Mouse (Mus musculus): ENCODE data around the gene Grin2b.

Grin2b gene

DNA sequence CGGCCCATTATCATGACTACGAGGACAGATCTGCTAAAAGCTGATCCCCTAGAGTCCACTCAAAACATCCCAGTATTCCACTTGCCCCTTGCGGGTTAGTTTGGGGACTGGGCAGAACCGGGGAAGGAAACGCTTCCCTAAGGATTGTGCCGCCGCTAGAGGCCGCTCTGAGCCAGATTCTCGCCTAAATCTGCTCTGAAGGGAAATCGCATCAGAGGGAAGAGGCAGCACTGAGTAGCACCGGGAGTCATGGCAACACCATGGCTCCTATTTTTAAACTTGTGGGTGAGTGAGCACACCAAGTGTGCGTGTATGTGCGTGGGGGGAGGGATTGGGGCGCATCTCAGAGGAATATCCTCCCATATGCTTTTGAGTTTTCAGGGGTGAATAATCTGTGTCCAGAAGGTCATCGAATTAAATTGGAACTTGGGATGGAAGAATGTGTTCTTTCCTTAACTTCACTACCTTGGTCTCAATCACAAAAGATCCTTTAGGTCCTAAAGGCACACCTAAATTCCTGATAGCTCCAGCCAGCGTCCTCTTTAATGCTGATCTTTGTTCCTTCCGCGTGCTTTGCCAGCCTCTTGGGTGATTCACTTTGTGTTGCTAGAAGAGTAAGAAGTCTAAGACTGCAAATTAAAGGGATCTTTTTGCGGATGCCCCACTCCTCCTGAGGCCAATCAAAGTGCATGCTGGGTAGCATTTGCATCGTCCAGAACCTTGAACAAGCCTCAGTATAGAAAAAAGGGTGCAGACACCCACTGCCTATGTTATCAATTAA is 265.6 kb downstream of the Grin2b start:
- in situ Hi-C loops (cut with MboI; ENCODE audit: unreplicated experiment in 2 of 2): no loop called here

GRCm38 (mm10) chr6:135907137-135907536 is 266.2 kb downstream of the Grin2b start:
- in situ Hi-C loops (cut with MboI; ENCODE audit: unreplicated experiment in 2 of 2): no loop called here

GRCm38 (mm10) chr6:135904391-135904790 is 268.9 kb downstream of the Grin2b start:
- in situ Hi-C loops (cut with MboI; ENCODE audit: unreplicated experiment in 2 of 2): no loop called here

DNA sequence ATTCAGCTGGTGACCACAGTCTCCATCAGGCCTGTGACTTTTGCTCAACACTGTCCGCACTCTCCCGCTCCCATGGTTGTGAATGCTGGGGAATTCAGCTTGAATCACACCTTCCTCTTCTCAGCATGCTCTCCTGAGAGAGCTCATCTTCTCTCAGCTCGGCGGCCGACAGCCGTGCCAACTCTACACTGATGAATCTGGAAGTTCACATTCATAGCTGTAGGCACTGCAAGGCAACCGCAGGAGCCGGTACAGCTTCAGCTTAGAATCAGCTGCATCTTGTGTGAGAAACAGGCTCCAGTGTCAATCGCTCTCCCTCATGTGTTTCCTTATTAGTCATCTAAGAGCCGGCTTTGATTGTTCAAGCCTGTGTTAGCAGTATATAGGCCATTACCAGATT is 272.9 kb downstream of the Grin2b start:
- in situ Hi-C loops (cut with MboI; ENCODE audit: unreplicated experiment in 2 of 2): no loop called here

GRCm38 (mm10) chr6:135899225-135899624 is 274.1 kb downstream of the Grin2b start:
- in situ Hi-C loops (cut with MboI; ENCODE audit: unreplicated experiment in 2 of 2): no loop called here

DNA sequence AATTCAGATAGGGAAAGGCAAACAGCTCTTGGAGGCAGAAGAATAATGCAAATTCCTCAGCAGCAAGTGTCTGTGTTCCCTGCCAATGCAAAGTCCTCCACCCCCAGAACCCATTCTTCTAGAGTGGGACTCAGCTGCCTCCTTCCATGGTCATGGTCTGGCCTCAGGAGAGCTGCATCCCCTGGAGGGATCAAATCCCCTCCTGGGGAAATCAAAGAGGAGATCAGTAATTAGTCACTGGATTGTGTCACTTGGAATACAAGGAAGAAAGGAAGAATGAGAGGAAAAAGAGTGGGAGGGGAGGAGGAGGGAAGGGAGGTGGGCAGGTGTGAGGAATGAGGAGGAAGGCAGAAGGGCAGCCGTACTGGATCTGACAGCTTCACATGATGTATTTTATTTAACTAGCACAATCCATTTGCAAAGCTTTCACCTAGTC is 278.5 kb downstream of the Grin2b start:
- in situ Hi-C loops (cut with MboI; ENCODE audit: unreplicated experiment in 2 of 2): no loop called here

GRCm38 (mm10) chr6:135882611-135883010 is 290.7 kb downstream of the Grin2b start:
- in situ Hi-C loops (cut with MboI; ENCODE audit: unreplicated experiment in 2 of 2): no loop called here

GRCm38 (mm10) chr6:135876163-135876726 is 297.1 kb downstream of the Grin2b start:
- in situ Hi-C loops (cut with MboI; ENCODE audit: unreplicated experiment in 2 of 2): no loop called here

GRCm38 (mm10) chr6:135874626-135875025 is 298.7 kb downstream of the Grin2b start:
- in situ Hi-C loops (cut with MboI; ENCODE audit: unreplicated experiment in 2 of 2): no loop called here

DNA sequence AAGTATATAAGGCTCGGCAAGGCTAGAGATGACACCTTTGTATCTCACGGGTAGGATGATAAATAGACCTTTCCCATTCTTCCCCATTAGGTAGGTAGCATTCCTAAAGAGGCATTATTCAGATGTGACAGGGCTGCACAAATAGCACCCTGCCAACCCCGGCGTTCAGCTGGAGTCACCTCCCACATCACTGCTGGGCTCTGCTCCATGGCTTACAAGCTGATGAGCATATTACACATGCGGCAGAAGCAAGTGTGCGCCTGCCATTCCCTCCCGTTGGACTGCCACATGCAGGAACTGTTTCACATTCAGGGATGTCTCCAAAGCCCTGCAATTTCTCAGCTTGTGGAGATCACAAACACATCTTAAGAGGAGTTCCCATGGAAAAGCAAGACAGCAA is 307.5 kb downstream of the Grin2b start:
- in situ Hi-C loops (cut with MboI; ENCODE audit: unreplicated experiment in 2 of 2): no loop called here

DNA sequence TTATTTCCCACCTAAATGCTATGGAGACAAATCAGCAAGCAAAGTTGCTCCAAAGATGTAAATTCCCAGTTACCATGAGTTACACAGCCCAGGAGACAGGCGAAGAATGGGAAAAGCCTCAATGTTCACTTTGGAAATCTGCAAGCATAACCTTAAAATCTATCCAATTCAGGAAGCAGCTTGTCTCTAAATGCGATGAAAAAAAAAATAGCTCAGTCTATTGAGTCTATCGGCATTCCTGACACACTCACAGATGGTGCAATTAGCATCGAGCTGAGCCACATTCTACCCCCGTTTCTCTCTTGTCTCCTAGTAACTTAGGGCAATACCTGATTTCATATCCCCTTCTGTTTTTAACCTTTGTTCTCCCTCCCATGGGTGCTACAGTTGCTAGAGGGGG is 309.3 kb downstream of the Grin2b start:
- in situ Hi-C loops (cut with MboI; ENCODE audit: unreplicated experiment in 2 of 2): no loop called here

DNA sequence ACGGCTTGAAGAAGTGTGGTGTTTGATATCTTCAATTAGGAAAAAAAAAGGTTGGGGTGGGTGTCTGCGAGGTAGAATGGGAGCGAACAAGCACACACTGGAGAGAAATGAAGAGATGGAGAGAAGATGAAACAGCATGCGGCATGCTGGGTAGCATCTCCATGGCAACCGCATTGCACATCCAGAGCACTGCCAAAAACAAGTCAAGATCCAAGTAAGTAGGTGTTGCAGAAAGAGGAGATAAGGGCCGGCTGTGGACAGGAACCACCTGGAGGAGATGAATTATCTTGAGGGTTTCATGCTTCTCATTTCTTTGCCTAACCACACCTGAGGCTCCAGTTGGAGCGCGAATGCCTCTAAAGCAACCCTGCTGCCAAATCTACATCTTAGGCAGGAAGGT is 313.8 kb downstream of the Grin2b start:
- in situ Hi-C loops (cut with MboI; ENCODE audit: unreplicated experiment in 2 of 2): no loop called here

DNA sequence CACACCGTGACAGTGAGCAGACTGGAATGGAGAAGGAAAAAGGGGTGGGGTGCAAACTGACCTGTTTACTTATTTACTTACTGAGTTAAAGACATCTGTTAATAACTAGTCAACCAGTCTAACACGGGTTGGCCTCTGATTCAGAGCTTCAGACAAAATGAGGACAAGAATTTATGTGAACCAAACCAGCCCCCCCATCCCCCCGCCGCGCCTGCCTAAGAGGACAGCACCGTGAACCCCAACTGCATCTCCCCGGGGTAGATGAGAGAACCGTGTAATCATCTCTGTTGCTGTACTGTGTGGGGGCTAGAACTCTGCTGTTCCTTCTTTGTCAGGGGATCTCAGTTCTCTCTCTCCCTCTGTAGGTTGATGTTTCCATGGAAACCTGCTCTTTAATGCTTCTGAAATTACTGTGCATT is 319.1 kb downstream of the Grin2b start:
- in situ Hi-C loops (cut with MboI; ENCODE audit: unreplicated experiment in 2 of 2): no loop called here

- in situ Hi-C loops (cut with MboI; ENCODE audit: unreplicated experiment in 2 of 2): no loop called here
Measured at GRCm38 (mm10) chr6:135843755-135844154, 329.6 kb downstream of the Grin2b start.

DNA sequence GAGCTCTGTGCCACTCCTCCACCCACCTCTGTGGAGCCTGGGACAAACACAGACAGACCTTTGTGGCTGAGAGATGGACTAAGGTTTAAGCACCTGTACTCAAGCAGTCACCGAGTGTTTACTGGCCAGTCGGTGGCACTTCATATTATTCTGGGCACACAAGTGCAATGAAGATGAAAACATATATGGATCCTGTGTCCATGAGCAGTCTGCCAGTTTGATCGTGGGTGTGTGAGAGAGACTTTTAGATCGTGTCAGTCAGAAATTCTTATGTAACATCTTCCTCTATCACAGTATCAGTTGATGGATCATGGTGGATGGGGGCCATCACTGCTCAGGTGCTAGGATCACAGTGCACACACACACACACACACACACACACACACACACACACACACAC is 337.0 kb downstream of the Grin2b start:
- in situ Hi-C loops (cut with MboI; ENCODE audit: unreplicated experiment in 2 of 2): no loop called here

DNA sequence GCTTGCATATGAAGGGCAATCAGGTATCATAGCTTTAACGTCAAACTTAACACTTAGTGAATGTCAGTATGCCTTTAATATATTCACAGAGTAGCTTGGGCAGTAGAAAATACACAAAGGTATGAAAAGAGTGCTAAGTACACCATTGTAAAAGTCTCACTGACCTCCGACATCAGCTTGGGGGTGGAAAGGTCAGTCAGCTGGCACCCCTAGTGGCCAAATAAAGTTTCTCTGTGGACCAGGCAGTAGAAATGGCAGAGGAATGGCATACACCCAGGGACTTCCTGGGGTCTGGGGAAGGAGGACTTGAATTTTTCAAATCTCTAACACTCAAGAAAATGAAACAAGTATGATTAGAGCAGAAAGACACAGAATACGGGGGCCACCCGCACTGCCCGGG is 339.8 kb downstream of the Grin2b start:
- in situ Hi-C loops (cut with MboI; ENCODE audit: unreplicated experiment in 2 of 2): no loop called here

DNA sequence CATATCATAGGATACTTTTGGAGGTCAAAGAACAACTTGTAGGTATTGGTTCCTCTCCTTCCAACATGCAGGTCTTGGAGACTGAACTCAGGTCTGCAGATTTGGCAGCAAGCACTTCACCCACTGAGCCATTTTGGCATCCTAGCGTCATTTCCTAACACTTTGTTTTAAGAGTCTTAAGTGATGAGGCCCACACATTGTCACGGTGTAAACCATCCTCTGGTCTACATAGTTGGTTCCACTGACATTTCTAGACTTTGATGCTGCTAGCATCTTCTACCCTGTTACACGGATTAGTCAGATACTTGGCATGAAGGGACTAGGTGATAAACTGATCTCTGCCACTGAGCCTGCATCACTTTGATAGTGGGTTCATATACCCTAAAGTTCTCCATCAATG is 341.3 kb downstream of the Grin2b start:
- in situ Hi-C loops (cut with MboI; ENCODE audit: unreplicated experiment in 2 of 2): no loop called here

GRCm38 (mm10) chr6:135831032-135831431 is 342.3 kb downstream of the Grin2b start:
- in situ Hi-C loops (cut with MboI; ENCODE audit: unreplicated experiment in 2 of 2): no loop called here

- in situ Hi-C loops (cut with MboI; ENCODE audit: unreplicated experiment in 2 of 2): no loop called here
Measured at GRCm38 (mm10) chr6:135829458-135829857, 343.9 kb downstream of the Grin2b start.

- in situ Hi-C loops (cut with MboI; ENCODE audit: unreplicated experiment in 2 of 2): no loop called here
Measured at GRCm38 (mm10) chr6:135828976-135829375, 344.3 kb downstream of the Grin2b start.

DNA sequence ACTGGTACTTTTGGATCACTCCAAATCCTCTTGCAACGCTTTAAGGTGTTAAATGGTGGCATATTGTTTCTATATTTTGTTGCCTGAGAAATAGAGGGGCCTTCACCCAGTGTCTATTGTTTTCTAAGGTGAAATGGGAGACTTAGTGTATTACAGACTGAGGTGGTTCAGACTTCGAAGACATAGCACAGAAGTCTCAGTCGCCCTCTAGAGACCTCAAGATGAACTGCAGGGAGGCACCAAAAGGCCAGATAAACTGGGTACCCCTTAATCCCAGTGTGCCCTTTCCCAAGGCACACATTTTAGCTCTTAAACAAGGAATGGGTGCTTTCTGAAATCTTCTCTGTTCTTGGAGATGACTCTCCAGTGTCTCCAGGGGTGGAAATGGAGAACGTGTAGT is 345.4 kb downstream of the Grin2b start:
- in situ Hi-C loops (cut with MboI; ENCODE audit: unreplicated experiment in 2 of 2): no loop called here

- in situ Hi-C loops (cut with MboI; ENCODE audit: unreplicated experiment in 2 of 2): no loop called here
Measured at GRCm38 (mm10) chr6:135827317-135827716, 346.0 kb downstream of the Grin2b start.
